Mouse (Mus musculus) embryonic fibroblast, embryonic 13.5 days (primary cell): Measurements from ENCODE around the gene Cd22. TPM values are rescaled to one million over a fixed set of nuclear protein-coding genes. Genes with fewer than 3 reads are reported as not detected.
"Not testable (repeated sequence)": the region's sequence is repeated elsewhere in the genome, so short reads cannot be mapped to it uniquely, and the experiment has no call there.

ENCODE experiments used
- H3K27ac ChIP-seq: 2 replicates; pipeline ENCODE4 v1.5.1; 2012; ENCODE audit warnings: low read length, control low read depth, inconsistent platforms; ENCODE audit not compliant: insufficient read depth
- H3K4me1 ChIP-seq: 2 replicates; pipeline ENCODE4 v1.6.1; 2011; ENCODE audit warnings: low read length; ENCODE audit not compliant: control insufficient read depth, insufficient read depth
- H3K4me3 ChIP-seq: 2 replicates; pipeline ENCODE4 v1.5.1; 2011; ENCODE audit warnings: mild to moderate bottlenecking, control low read depth, low read length; ENCODE audit not compliant: insufficient read depth
- CTCF ChIP-seq: IDR thresholded peaks from 2 replicates; pipeline ENCODE4 v1.5.1; 2011; ENCODE audit warnings: mild to moderate bottlenecking, control low read depth, low read length, moderate library complexity, borderline replicate concordance; ENCODE audit not compliant: insufficient read depth
- POLR2A ChIP-seq: IDR thresholded peaks from 2 replicates; pipeline ENCODE4 v1.6.1; 2011; ENCODE audit warnings: low read depth, mild to moderate bottlenecking, control low read depth, low read length, moderate library complexity
- polyA plus RNA-seq: library from polyadenylated mRNA; stranded (reverse); fragments of >200 nt; gene quantifications from 2 replicates; pipeline ENCODE4 v1.2.4, GENCODE M21; 2011; ENCODE audit warnings: low read depth; ENCODE audit not compliant: missing spikeins, insufficient read length

Gene Cd22
- polyA plus RNA-seq, 1 experiment: not detected

- Histone ChIP-seq H3K27ac (no peak overlapping the region), H3K4me3 (no peak overlapping the region), H3K4me1 (no peaks in the 10 kb centered on the region)
- no peak for TF ChIP-seq CTCF
- no peak for TF ChIP-seq POLR2A
Observed at GRCm38 (mm10) chr7:30847386-30847785, 32.8 kb downstream of the Cd22 start.

DNA sequence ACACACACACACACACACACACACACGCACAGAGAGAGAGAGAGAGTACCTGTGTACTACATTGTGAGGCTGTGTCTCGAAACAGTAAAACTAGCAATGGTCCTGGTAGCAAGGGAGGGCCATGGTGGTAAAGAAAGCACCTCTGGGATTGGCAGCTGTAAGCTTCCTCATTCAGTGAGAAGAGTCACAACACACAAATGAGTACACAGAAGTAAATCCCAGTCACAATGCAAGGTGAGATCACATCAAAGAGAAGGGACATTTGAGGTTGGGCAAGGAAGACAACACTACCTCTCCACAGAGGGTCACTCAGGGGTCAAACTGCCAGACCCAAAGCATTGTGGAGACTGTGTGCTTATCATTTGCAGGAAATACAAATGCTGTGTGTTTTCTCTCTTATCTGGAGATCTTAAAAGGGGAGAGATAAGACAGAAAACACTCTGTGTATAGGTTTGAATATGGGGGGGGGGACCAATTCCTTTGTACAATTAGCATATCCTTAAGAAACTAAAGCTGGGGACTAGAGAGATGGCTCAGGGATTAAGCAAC, 33.6 kb downstream of the Cd22 start:
- Histone ChIP-seq H3K4me3 (no peak overlapping the region), H3K4me1 (no peaks in the 10 kb centered on the region), H3K27ac (no peak overlapping the region)
- TF ChIP-seq POLR2A (no peak), CTCF (no peak)

DNA sequence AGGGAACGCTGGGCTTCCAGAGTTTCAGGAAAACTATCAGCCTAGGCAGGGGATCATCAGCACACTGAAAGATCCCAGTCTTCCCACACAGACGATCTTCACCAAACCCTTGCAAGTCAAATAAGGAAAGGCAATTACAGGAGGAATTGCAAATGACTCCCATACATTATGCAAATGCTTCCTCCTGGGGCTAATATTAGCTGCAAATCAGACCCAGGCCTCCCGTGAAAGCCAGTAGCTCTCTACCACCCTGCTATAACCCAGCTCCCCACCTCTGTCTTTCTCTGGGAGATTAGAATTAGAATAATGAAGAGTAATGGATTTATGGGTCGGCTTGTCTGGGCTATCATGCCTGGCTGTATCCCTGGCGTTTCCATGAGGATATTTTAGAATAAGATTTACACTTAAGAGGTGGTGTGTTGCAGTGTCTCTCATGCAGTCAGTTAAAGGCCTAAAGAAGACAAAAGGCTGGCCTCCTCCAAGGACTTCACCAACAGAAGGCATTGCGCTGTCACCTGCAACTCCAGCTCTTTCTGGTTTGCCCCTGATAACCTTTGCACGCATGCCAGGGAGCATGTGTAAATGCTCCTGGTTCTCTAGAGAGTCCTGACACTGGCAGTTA, 35.4 kb downstream of the Cd22 start:
- Histone ChIP-seq H3K4me3 (no peak overlapping the region), H3K27ac (no peak overlapping the region), H3K4me1 (no peaks in the 10 kb centered on the region)
- TF ChIP-seq POLR2A: no peak
- no peak for TF ChIP-seq CTCF

DNA sequence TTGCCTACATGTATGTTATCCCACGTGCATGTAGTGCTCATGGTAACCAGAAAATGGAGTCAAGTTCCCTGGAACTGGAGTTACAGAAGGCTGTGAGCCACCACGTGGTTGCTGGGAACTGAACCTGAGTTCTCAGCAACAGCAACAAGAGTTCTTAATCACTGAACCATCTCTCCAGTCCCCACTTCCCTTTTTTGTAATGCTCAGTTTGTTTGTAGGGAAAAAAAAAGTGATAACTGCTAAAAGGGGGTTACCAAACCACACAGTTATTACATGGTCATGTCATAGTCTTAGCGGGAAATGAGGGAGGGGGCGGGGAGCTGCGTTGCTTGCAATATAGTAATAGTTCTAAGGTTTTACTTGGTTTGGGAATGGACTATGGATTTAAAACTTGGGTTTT, 38.0 kb downstream of the Cd22 start:
- TF ChIP-seq CTCF (no peak), POLR2A (no peak)
- Histone ChIP-seq H3K4me3 (no peak overlapping the region), H3K27ac (no peak overlapping the region), H3K4me1 (no peaks in the 10 kb centered on the region)

DNA sequence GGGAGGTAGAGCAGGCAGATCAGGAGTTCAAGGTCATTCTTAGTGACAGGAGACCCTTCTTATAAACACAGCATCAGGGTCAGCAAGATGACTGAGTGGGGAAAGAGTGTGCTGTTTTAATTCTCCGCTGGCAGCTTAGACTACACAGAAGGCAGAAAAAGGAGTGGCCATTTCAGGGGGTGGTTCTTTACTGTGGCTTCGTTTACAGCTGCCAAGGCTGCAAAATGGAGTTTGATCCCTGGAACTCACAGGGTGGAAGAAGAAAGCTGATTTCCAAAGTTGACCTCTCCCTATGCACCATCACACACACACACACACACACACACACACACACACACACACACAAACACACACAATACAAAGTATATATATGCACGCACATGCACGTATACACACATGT, 38.8 kb downstream of the Cd22 start:
- no peak overlapping the region for H3K4me3 ChIP-seq
- TF ChIP-seq POLR2A (no peak), CTCF (no peak)
- H3K27ac ChIP-seq: no peak overlapping the region
- no peaks in the 10 kb centered on the region for H3K4me1 ChIP-seq

- no peak for TF ChIP-seq POLR2A
- TF ChIP-seq CTCF: no peak
- Histone ChIP-seq H3K4me3 (no peak overlapping the region), H3K4me1 (no peaks in the 10 kb centered on the region), H3K27ac (no peak overlapping the region)
Observed at GRCm38 (mm10) chr7:30840306-30840705, 39.8 kb downstream of the Cd22 start.

GRCm38 (mm10) chr7:30837277-30837676, 42.9 kb downstream of the Cd22 start:
- Histone ChIP-seq H3K4me1 (no peaks in the 10 kb centered on the region), H3K27ac (no peak overlapping the region), H3K4me3 (no peak overlapping the region)
- TF ChIP-seq POLR2A (no peak), CTCF (no peak)

DNA sequence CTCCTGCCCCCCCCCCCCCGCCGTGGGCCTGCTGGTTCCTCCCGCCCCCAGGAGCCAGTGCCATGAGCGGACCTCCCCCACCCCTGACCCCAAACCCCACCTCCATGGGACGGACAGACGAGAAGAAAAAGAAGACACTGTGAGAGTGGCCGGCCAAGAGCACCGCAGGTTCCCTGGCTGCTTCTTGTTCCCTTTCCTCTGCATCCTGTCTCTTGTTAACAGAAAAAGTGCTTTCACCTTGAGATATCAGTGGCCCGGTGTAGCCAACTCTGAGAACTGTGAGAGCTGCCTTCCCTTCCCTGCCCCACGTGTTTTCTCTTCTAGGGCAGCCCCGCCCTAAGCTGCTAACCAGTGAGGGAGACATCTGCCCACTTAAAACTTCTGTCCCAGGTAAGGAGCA, 47.5 kb downstream of the Cd22 start:
- H3K4me1 ChIP-seq, H3K4me3 ChIP-seq, H3K27ac ChIP-seq: not testable (repeated sequence)

DNA sequence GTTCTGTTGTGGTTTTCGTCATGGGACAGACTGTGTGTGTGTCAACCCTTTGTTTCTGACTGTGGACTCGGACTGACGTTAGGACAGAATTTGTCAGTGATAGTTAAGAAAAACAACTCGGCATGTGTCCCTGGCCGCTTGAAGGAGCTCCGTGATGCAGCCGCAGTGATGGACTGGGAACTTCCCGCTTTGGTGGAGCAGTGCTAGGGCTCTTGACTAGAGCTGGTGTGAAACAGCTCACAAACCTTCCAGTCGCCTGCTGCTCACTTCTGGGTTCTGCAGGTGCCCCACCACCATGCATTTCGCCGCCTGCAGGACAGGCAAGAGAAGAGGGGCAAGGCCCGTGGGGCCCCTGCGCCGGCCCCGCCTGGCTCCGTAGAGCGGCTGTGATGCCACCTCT, 47.9 kb downstream of the Cd22 start:
- no peaks in the 10 kb centered on the region for H3K4me1 ChIP-seq
- TF ChIP-seq CTCF: no peak
- no peak for TF ChIP-seq POLR2A
- no peak overlapping the region for H3K4me3 ChIP-seq
- no peak overlapping the region for H3K27ac ChIP-seq

DNA sequence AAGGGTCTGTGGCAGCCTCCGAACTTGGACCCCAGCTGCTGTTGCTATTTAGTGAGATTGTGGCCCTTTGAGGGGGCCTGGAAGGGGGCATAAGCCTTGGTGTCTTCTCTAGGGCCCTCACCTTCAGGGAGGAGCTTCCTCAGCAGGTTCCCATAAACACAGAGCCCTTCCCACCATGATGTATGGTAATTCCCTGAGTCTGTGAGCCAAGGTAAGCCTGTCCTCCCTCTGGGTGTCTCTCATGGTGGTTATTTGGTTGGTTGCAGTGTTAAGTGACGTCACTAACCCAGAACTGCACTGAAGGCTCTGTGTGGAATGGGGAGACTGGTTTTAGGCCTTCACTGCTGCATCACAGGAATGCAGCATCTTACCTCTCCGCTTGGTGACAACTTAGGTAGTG, 50.7 kb downstream of the Cd22 start:
- H3K27ac ChIP-seq: no peak overlapping the region

DNA sequence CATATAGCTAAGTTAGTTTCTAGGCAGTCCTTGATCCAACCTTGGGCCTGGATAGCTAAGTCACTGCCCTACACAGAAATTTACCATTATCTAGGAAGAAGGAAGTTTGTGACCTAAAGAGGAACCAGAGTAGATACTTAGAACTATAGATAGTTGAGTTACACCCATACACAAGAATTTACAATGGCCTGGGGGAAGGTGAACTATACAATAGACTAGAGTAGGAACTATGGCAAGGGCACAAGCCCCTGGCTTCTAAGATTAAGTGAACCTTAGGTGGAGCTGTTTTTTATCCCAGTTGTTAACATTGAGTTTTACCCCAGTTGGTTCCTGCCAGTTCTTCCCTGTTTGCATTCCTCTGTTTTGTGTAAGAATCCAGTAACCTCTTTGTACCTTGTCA, 51.3 kb downstream of the Cd22 start:
- not testable (repeated sequence) for H3K4me3 ChIP-seq, H3K4me1 ChIP-seq, H3K27ac ChIP-seq

More for the DNA sequence above, 50.7 kb downstream of the Cd22 start:
- no peaks in the 10 kb centered on the region for H3K4me1 ChIP-seq
- no peak for TF ChIP-seq POLR2A
- TF ChIP-seq CTCF: no peak
- no peak overlapping the region for H3K4me3 ChIP-seq
